Mouse (Mus musculus) subcutaneous adipose tissue, adult 2 months (tissue): Measurements from ENCODE around the gene Adamts15. TPM values are rescaled to one million over a fixed set of nuclear protein-coding genes. Genes with fewer than 3 reads are reported as not detected.

Source experiments
- polyA plus RNA-seq: library from polyadenylated mRNA; depleted of rRNA; stranded (reverse); fragments of >200 nt; gene quantifications from 2 replicates; pipeline ENCODE4 v1.2.3, GENCODE M21; 2012; ENCODE audit warnings: low replicate concordance; rRNA removed

Adamts15 gene
- polyA plus RNA-seq: 11.2 and 19.9 TPM in 2 replicates

DNA sequence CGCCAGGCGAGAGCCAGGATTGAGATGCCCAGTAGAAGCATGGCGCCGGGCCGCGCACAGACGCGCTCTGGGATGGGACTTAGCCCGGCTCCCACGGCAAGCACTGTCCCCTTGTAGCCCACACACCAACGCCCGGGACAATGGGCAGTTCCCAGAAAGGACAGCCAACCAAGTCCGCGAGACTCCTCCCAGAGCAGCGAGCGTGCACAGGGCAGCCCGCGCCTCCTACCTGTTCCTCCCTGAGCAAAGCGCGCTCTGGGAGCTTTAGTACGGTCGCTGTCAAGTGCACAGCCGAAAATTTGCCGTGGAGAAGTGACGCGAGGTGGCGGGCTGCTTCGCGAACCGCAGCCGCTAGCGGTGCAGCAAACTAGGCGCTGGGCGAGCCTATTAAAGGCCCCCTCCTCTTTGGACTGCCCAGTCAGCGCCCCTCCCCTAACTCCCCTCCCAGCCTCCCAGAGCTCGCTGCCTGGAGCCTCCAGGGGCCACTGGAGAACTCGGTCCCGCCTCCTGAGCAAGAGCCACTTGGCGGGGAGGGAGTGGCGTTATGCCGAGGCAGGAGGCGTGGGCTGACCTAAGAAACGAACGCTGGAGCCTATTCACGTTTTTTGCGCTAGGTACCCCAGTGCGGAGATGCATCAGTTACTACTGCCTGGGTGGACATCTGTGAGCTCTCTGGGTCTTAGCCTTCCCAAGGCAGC, at the start of gene Adamts15:
Gene Adamts15 (minus strand): TSS at position 256 of the 698 bp plus-strand sequence.

DNA sequence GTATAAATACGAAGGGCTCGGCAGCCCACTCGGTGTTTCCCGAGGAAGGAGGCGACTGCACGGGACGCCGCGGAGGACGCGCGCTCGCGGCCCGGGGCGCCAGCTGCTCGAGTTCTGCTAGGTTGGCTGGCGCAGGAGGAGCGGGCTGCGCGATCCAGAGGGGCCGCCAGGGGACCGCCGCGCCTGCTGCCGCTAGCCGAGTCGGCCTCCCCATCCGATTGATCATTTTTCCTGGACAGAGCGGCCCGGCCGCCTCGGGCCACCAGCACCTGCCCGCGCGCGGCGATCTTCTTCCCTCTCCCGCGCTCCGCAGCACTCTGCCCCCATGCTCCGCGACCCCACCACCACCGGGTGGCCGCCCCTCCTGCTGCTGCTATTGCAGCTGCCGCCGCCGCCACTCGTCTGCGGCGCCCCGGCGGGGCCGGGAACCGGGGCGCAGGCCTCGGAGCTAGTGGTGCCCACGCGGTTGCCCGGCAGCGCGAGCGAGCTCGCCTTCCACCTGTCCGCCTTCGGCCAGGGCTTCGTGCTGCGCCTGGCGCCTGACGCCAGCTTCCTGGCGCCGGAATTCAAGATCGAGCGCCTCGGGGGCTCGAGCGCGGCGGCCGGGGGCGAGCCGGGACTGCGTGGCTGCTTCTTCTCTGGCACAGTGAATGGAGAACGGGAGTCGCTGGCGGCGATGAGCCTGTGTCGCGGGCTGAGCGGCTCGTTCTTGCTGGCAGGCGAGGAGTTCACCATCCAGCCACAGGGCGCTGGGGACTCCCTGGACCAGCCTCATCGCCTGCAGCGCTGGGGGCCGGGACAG, 20.5 kb upstream of the Adamts15 start, which contains the start of gene Adamts8:
Gene Adamts8 (plus strand): TSS at position 51 of the 802 bp plus-strand sequence.

Other genes starting within 250 kb of the Adamts15 start
- gene Adamts8, start 20.1 kb upstream of the Adamts15 start, polyA plus RNA-seq: 0.23 and 3.9 TPM in 2 replicates
- 4.6 and 8.9 TPM in 2 replicates for gene Zbtb44, start 108.2 kb upstream of the Adamts15 start, polyA plus RNA-seq
- 0.73 and 44.4 TPM in 2 replicates for gene St14, start 209.4 kb upstream of the Adamts15 start, polyA plus RNA-seq